Mouse (Mus musculus) intestine, embryonic 15.5 days (tissue): Measurements from ENCODE around the gene Hddc2. TPM values are rescaled to one million over a fixed set of nuclear protein-coding genes. Genes with fewer than 3 reads are reported as not detected.
"Not testable (repeated sequence)": the region's sequence is repeated elsewhere in the genome, so short reads cannot be mapped to it uniquely, and the experiment has no call there.

Source experiments
- ATAC-seq: fragments of 200-750 bp; cut with Nextera tagmentation; 2 replicates; pipeline ENCODE4 v1.8.0; 2017; ENCODE audit warnings: moderate TSS enrichment, moderate library complexity
- H3K27ac ChIP-seq: fragments of 300-500 bp; sonication (generic); 2 replicates; pipeline ENCODE4 v1.5.1; 2015; ENCODE audit warnings: mild to moderate bottlenecking, inconsistent platforms
- H3K27me3 ChIP-seq: fragments of 300-500 bp; sonication (generic); replicated peaks from 2 replicates; pipeline ENCODE4 v1.6.1; 2015; ENCODE audit warnings: inconsistent platforms
- H3K36me3 ChIP-seq: fragments of 300-500 bp; sonication (generic); 2 replicates; pipeline ENCODE4 v1.6.1; 2015; ENCODE audit warnings: inconsistent platforms
- H3K4me1 ChIP-seq: fragments of 300-500 bp; sonication (generic); replicated peaks from 2 replicates; pipeline ENCODE4 v1.6.1; 2015; ENCODE audit warnings: inconsistent platforms
- H3K4me2 ChIP-seq: fragments of 300-500 bp; sonication (generic); replicated peaks from 2 replicates; pipeline ENCODE4 v1.6.1; 2015; ENCODE audit warnings: mild to moderate bottlenecking, inconsistent platforms
- H3K4me3 ChIP-seq: fragments of 300-500 bp; sonication (generic); replicated peaks from 2 replicates; pipeline ENCODE4 v1.5.1; 2015; ENCODE audit warnings: inconsistent platforms
- H3K9ac ChIP-seq: fragments of 300-500 bp; sonication (generic); 2 replicates; pipeline ENCODE4 v1.6.1; 2015; ENCODE audit warnings: inconsistent platforms
- H3K9me3 ChIP-seq: fragments of 300-500 bp; sonication (generic); 2 replicates; pipeline ENCODE4 v1.6.1; 2016; ENCODE audit warnings: inconsistent platforms
- WGBS: fragments of 180-500 bp; shearing (Covaris S2); methylation state at CpG from one replicate; pipeline ENCODE4 v1.1.7; 2015; 5-methylcytosine and 5-hydroxymethylcytosine counted together
- polyA plus RNA-seq: library from polyadenylated mRNA; unstranded; fragments of >200 nt; fragmentation: Nextera tagmentation; extraction: Ambion mirVana; gene quantifications from 2 replicates; pipeline ENCODE4 v1.2.1, GENCODE M21; 2015

The Hddc2 gene
- polyA plus RNA-seq, 1 experiment from 2014 or later = 62.5 TPM

GRCm38 (mm10) chr10:31370200-31370599 is 57.0 kb downstream of the Hddc2 start:
- H3K4me3 ChIP-seq, H3K4me2 ChIP-seq, ATAC-seq, H3K27me3 ChIP-seq, H3K9ac ChIP-seq, H3K36me3 ChIP-seq, H3K27ac ChIP-seq, H3K4me1 ChIP-seq, H3K9me3 ChIP-seq: not testable (repeated sequence)
- 19% methylated on average over 4 of the region's 5 CpGs for WGBS

Other genes starting within 250 kb of the Hddc2 start
- gene Tpd52l1, start 132.6 kb downstream of the Hddc2 start, polyA plus RNA-seq = 16.3 and 16.5 TPM in 2 replicates